ENCODE assay signal across 8 mouse cellular contexts in genomic region chr4:155164550-155164949, GRCm38 (mm10). TPM values are rescaled to one million over a fixed set of nuclear protein-coding genes. Genes with fewer than 3 reads are reported as not detected.
A peak's percentile ranks its signal among the peaks of the same experiment; 100 is the strongest.
DNase-seq lines count a peak whose midpoint lies in the region; ATAC-seq and TF ChIP-seq lines count a peak whose summit lies in the region.
"Had no signal": no experiment of that assay in that cellular context is flagged by ENCODE, and none has a peak within 500 bp of the region (broad histone marks: within the 10 kb centered on the region; RNA-seq: fewer than 3 reads in every experiment).

No protein-coding gene starts in this region.

- no peak overlapping the region for H3K4me2 ChIP-seq in liver, postnatal 0 days (ENCODE audit: low read depth, low read length)
- H3K4me2 ChIP-seq: neural tube, embryonic 12.5 days had no signal

- peaks cover 45% of the 10 kb centered on the region for H3K36me3 ChIP-seq in E14TG2a.4 (ENCODE audit: insufficient read depth, low read length)
- peaks cover 5% of the 10 kb centered on the region; the same call in 1 of the 2 replicates for H3K36me3 ChIP-seq in liver, postnatal 0 days (replicated peaks; ENCODE audit: insufficient read depth, low read length)

- no peaks in the 10 kb centered on the region for H3K9me3 ChIP-seq in E14TG2a.4 (ENCODE audit: low read length)
- H3K9me3 ChIP-seq in liver, postnatal 0 days (ENCODE audit: low read length) = no peaks in the 10 kb centered on the region
- H3K9me3 ChIP-seq: neural tube, embryonic 12.5 days had no signal

- no peak overlapping the region for H3K9ac ChIP-seq in liver, postnatal 0 days (replicated peaks)
- H3K9ac ChIP-seq: neural tube, embryonic 12.5 days had no signal

- H3K27me3 ChIP-seq in E14TG2a.4 (ENCODE audit: insufficient read depth, low read length) = no peaks in the 10 kb centered on the region
- no peaks in the 10 kb centered on the region for H3K27me3 ChIP-seq in liver, postnatal 0 days (ENCODE audit: insufficient read depth, low read length)
- H3K27me3 ChIP-seq: neural tube, embryonic 12.5 days had no signal

- H3K27ac ChIP-seq in liver, postnatal 0 days (ENCODE audit: low read depth) = no peak overlapping the region; the same call in none of the 2 replicates
- H3K27ac ChIP-seq: neural tube, embryonic 12.5 days had no signal

- peak; percentile 30 for DNase-seq in 3T3-L1 (ENCODE audit: low read depth, low spot score)
- DNase-seq in cerebellum, postnatal 25 days = peak; percentile 74 to 85
- peak; percentile 77 for DNase-seq in heart, postnatal 25 days (ENCODE audit: low spot score)
- peak; percentile 58 for DNase-seq in liver, postnatal 0 days
- no peak for DNase-seq in testis, postnatal 10 days (ENCODE audit: low spot score)

- 61% methylated on average over 6 of the region's 6 CpGs for WGBS in liver, postnatal 0 days (ENCODE audit: insufficient replicate concordance)

- TF ChIP-seq CTCF in E14TG2a.4 (conservative IDR thresholded peaks at IDR 0.05; ENCODE audit: low read length) = no peak
- 0 out of 2 replicates have a peak, but pooled peaks have one; percentile 0 for TF ChIP-seq CTCF in liver, postnatal 0 days (IDR thresholded peaks at IDR 0.05; ENCODE audit: low read depth)

- TF ChIP-seq EP300 in liver, postnatal 0 days (IDR thresholded peaks at IDR 0.05; ENCODE audit: low read depth) = no peak

- peak overlapping the region; percentile 26; the same call in 1 of the 2 replicates for H3K4me3 ChIP-seq in E14TG2a.4 (replicated peaks; ENCODE audit: low read length)
- no peak overlapping the region for H3K4me3 ChIP-seq in liver, postnatal 0 days (ENCODE audit: low read depth, low read length)
- H3K4me3 ChIP-seq: neural tube, embryonic 12.5 days had no signal

- intact Hi-C loops in heart, postnatal 25 days (cut with DNase I) = no loop called here

- ATAC-seq in liver, postnatal 0 days = peak; percentile 11; the same call in 1 of the 2 replicates
- ATAC-seq in activated CD4-positive, CD25-positive, alpha-beta regulatory T cell, adult 4 months = no peak

- H3K4me1 ChIP-seq in E14TG2a.4 (replicated peaks; ENCODE audit: low read depth, low read length) = peaks cover 99% of the 10 kb centered on the region
- H3K4me1 ChIP-seq in liver, postnatal 0 days (ENCODE audit: insufficient read depth) = peaks cover 41% of the 10 kb centered on the region

RNA-seq across cellular contexts. Expression of gene Ski, which starts 57.8 kb away (rescaled TPM):
- total RNA-seq in heart, postnatal 25 days (2021) = 10 to 100 TPM; 55.0 to 63.9 TPM
- polyA plus RNA-seq in liver, postnatal 0 days (2015; fragmentation: Nextera tagmentation; extraction: Ambion mirVana) = 3.5 and 3.7 TPM in 2 replicates
- polyA plus RNA-seq in activated CD4-positive, CD25-positive, alpha-beta regulatory T cell, adult 4 months (2017; shearing (Covaris generic)) = 10 to 100 TPM; 24.7 to 25.0 TPM
